ENCODE assay signal across 8 mouse cellular contexts in the genomic region with DNA sequence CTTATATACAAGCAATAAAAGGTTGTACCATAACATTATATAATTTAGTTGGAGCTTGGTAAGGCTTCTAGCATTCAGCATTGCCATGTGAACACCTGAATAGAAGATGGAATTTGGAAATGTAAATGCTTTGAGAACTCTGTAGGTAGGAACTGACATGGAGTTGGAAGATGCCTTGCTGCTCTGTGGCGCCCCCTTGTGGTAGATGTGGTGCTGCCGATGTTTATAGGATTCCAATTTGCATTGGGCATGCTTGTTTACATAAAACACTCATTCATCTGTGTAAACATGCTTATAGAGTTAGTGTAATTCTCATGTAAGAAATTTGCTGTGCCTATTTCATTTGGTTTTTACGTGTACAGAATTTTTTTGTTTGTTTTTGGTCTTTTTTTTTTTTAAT.
DNase-seq lines count a peak whose midpoint lies in the region; ATAC-seq and TF ChIP-seq lines count a peak whose summit lies in the region.
"Had no signal": no experiment of that assay in that cellular context is flagged by ENCODE, and none has a peak within 500 bp of the region (broad histone marks: within the 10 kb centered on the region; RNA-seq: fewer than 3 reads in every experiment).

No protein-coding gene starts in this region.

- no peak for TF ChIP-seq EP300 in heart, postnatal 0 days (IDR thresholded peaks at IDR 0.05; ENCODE audit: low read depth)

- DNase-seq in ovary, postnatal 14 days (ENCODE audit: low spot score) = peak; percentile 76
- no peak for DNase-seq in ovary, adult 18-20 months (ENCODE audit: low spot score)
- peak; percentile 89 to 95 for DNase-seq in cerebellum, postnatal 14 days
- peak; percentile 58 for DNase-seq in heart, postnatal 0 days (ENCODE audit: low spot score)
- peak; percentile 37 for DNase-seq in liver, adult 2 months (ENCODE audit: extremely low read depth, low read depth, low spot score)
- peak; percentile 83 for DNase-seq in right cerebral cortex, postnatal 4 days

- H3K27me3 ChIP-seq in heart, postnatal 0 days (ENCODE audit: control insufficient read depth, insufficient read depth, low read length) = no peaks in the 10 kb centered on the region
- H3K27me3 ChIP-seq in liver, adult 2 months (ENCODE audit: control insufficient read depth, insufficient read depth, low read length) = no peaks in the 10 kb centered on the region
- H3K27me3 ChIP-seq: heart, embryonic 15.5 days had no signal

- H3K79me2 ChIP-seq in liver, adult 2 months (ENCODE audit: control insufficient read depth, insufficient read depth, low read length) = peaks cover 42% of the 10 kb centered on the region

- H3K9me3 ChIP-seq in heart, postnatal 0 days (replicated peaks; ENCODE audit: control insufficient read depth, low read length) = no peaks in the 10 kb centered on the region
- H3K9me3 ChIP-seq: heart, embryonic 15.5 days had no signal

- no peak for TF ChIP-seq POLR2A in liver, adult 2 months (IDR thresholded peaks at IDR 0.05; ENCODE audit: extremely low read depth, insufficient read depth, low read length)

- H3K27ac ChIP-seq in heart, postnatal 0 days (ENCODE audit: low read depth) = no peak overlapping the region
- H3K27ac ChIP-seq in liver, adult 2 months (replicated peaks; ENCODE audit: insufficient read depth, low read depth, low read length) = no peak overlapping the region

- H3K4me3 ChIP-seq in heart, postnatal 0 days (ENCODE audit: low read depth, low read length) = no peak overlapping the region
- H3K4me3 ChIP-seq in liver, adult 2 months (ENCODE audit: insufficient read depth, low read depth, low read length) = no peak overlapping the region
- H3K4me3 ChIP-seq: heart, embryonic 15.5 days had no signal

- 27% methylated on average over 3 of the region's 3 CpGs for WGBS in heart, postnatal 0 days
- WGBS in liver, adult 2 months = 19% methylated on average over 3 of the region's 3 CpGs

- TF ChIP-seq CTCF in heart, postnatal 0 days (IDR thresholded peaks at IDR 0.05; ENCODE audit: low read depth) = peak; percentile 92
- peak; percentile 82 for TF ChIP-seq CTCF in liver, adult 2 months (IDR thresholded peaks at IDR 0.05; ENCODE audit: low read depth, low read length)

- H3K9ac ChIP-seq in heart, postnatal 0 days (replicated peaks; ENCODE audit: low read depth, low read length) = no peak overlapping the region
- no peak overlapping the region for H3K9ac ChIP-seq in liver, adult 2 months (ENCODE audit: low read depth, low read length)
- H3K9ac ChIP-seq: heart, embryonic 15.5 days had no signal

- no peak overlapping the region for H3K4me2 ChIP-seq in heart, postnatal 0 days (ENCODE audit: low read depth, low read length)

- peaks cover 49% of the 10 kb centered on the region for H3K4me1 ChIP-seq in heart, postnatal 0 days (ENCODE audit: control insufficient read depth, insufficient read depth)
- H3K4me1 ChIP-seq in liver, adult 2 months (ENCODE audit: control insufficient read depth, insufficient read depth, low read length) = peaks cover 21% of the 10 kb centered on the region

- no peaks in the 10 kb centered on the region for H3K36me3 ChIP-seq in heart, postnatal 0 days (replicated peaks; ENCODE audit: control insufficient read depth, insufficient read depth, low read length)
- no peaks in the 10 kb centered on the region for H3K36me3 ChIP-seq in liver, adult 2 months (ENCODE audit: control insufficient read depth, insufficient read depth, low read length)
- H3K36me3 ChIP-seq: heart, embryonic 15.5 days had no signal

- peak; percentile 44 for ATAC-seq in activated CD4-positive, CD25-positive, alpha-beta regulatory T cell, adult 4 months
- ATAC-seq in heart, postnatal 0 days (ENCODE audit: insufficient read depth, low read depth) = no peak
